Mouse (Mus musculus): Measurements from ENCODE around the gene Ubtf. TPM values are rescaled to one million over a fixed set of nuclear protein-coding genes. Genes with fewer than 3 reads are reported as not detected.

The Ubtf gene
- polyA plus RNA-seq, 1 experiment, result not detected

DNA sequence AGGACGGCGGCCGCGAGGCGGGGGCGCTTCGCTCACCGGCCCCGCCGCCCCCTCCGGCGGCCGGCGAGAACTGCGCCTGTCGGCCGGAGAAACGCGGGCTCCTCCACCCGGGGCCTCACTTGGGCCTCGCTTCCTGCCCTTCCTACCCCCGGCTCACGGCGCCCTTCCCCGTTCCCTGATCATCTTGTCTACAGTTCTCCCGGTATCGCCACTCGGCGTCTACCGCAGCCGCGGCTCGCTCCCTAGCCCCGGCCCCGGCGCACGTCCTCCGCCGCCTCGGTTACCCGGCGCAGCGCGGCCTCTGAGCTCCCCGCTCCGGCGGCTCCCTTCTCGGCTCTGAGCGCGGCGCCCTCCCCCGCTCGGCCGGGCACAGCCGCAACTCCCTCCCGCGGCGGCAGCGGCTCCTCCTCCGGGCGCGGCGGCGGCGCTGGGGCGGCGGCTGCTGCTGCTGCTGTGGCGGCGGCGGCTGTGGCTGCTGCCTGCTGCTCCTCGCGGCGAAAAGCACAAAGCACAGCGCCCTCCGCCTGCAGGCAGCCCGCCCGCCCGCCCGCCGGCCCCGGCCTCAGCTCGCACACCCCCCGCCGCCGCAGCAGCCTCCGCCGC, 2.1 kb downstream of the Ubtf start:
- H3K4me3 ChIP-seq (ENCODE audit: insufficient read depth, low read depth, low read length), result peak overlapping the region; percentile 99
- under 1% methylated on average over 78 of the region's 87 CpGs for WGBS
- TF ChIP-seq POLR2A (IDR thresholded peaks at IDR 0.05; ENCODE audit: insufficient read depth, low read depth, low read length) (peak; percentile 10; the same call in 1 of the 2 replicates), CTCF (IDR thresholded peaks at IDR 0.05; ENCODE audit: insufficient read depth, low read depth, low read length) (no peak)
- H3K27ac ChIP-seq (ENCODE audit: insufficient read depth, low read depth, low read length), result peak overlapping the region; percentile 95
- H3K4me1 ChIP-seq (ENCODE audit: control insufficient read depth, insufficient read depth, low read length), result peaks cover 19% of the 10 kb centered on the region

DNA sequence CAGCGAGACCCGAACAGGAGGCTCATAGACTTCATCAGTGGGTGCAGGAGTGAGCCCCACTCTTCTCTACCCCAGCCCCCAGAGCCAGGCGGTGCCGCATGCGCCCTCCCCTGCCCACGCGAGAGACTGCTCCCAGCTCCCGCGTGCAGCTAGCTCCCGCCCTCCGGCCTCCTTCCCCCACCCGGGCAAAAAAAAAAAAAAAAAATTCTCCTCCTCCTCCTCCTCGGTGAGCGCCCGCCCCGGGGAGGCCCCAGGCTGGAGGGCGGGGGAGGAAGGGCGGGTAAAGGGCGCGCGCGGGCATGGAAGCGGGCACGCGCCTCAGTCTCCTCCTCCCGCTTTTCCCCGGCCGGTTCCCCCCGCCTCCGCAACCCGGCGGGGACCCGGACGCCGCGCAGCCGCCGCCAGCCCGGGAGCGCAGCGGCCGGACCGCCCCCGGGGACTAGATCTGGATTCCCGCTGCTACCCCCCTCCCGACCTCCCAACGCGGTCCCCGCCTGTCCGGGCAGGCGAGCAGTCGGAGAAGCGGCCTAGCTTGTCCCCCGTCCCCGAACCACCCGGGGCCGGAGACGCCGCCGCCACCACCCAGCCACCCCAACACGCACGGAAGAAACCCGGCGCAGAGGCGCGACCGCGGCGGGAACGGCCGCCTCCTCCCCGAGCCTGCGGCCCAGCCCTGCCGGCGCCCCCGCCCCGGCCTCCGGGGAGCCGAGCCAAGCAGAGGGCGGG, 2.8 kb downstream of the Ubtf start:
- WGBS, result 1% methylated on average over 69 of the region's 80 CpGs
- TF ChIP-seq POLR2A (IDR thresholded peaks at IDR 0.05; ENCODE audit: insufficient read depth, low read depth, low read length) (peak; percentile 40), CTCF (IDR thresholded peaks at IDR 0.05; ENCODE audit: insufficient read depth, low read depth, low read length) (no peak)
- peak overlapping the region; percentile 99 for H3K4me3 ChIP-seq (ENCODE audit: insufficient read depth, low read depth, low read length)
- peaks cover 15% of the 10 kb centered on the region for H3K4me1 ChIP-seq (ENCODE audit: control insufficient read depth, insufficient read depth, low read length)
- H3K27ac ChIP-seq (ENCODE audit: insufficient read depth, low read depth, low read length), result peak overlapping the region; percentile 95

DNA sequence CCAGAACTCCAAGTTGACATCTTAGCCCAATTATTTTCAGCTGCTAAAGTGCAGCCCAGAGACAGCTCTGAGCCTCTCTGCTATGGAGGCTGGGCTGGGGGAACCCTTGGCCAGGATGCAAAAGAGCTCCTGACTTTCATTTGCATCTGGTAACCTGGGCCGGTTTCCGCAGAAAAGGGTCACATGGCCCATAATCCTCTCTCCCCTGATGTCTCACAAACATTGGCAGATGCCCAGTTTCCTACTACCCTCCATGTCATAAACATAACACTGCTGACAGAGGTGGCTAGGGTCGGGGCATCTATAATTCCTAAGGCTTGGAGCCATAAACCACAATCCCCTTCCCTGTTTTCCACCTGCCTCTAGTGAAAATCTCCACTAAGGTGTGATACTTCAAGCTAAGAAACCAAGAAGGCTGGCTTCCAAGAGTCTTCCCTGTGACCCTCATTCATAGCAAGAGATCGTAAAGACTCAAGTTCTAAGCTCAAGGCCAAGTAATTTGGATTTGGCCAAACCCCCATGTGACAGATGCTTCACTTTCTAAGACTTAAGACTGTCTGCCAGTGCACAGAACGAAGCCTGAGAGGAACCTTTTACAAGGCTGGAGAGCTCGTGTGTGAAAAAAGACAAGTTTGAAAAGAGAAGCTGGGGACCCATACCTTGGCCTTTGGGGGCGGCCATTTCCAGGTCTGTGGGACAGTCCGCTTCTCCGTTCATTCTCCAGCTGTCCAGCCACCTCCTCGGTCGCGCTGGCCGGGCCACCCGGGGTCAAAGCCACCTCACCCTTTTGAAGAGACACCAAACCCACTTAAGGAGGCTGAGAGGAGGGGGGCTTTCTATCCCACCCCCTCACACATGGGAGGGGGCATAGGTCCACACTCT, 3.6 kb downstream of the Ubtf start:
- TF ChIP-seq CTCF (IDR thresholded peaks at IDR 0.05; ENCODE audit: insufficient read depth, low read depth, low read length), result no peak
- TF ChIP-seq POLR2A (IDR thresholded peaks at IDR 0.05; ENCODE audit: insufficient read depth, low read depth, low read length), result no peak
- Histone ChIP-seq H3K27ac (ENCODE audit: insufficient read depth, low read depth, low read length) (peak overlapping the region; percentile 53), H3K4me3 (ENCODE audit: insufficient read depth, low read depth, low read length) (peak overlapping the region; percentile 99), H3K4me1 (ENCODE audit: control insufficient read depth, insufficient read depth, low read length) (peaks cover 15% of the 10 kb centered on the region)
- WGBS, result 9% methylated on average over 14 of the region's 14 CpGs

DNA sequence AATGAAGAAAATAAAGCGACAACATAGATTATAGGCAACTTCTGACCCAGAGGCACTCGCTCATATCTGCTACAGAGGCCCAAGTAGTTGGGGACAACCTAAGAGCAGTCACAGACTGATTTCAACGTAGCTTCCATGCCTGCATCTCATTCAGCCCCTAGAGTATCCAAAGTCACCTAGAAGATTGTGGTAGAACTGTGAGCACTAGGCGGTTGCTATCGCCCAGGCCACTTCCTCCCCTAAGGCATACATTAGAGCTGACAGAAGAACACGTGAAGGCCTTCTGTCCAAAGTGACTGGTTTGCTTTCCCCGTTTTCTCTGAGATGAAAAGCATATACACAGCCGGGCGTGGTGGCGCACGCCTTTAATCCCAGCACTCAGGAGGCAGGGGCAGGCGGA, 5.2 kb downstream of the Ubtf start:
- TF ChIP-seq POLR2A (IDR thresholded peaks at IDR 0.05; ENCODE audit: insufficient read depth, low read depth, low read length) (no peak), CTCF (IDR thresholded peaks at IDR 0.05; ENCODE audit: insufficient read depth, low read depth, low read length) (no peak)
- 91% methylated on average over 12 of the region's 12 CpGs for WGBS
- H3K4me3 ChIP-seq (ENCODE audit: insufficient read depth, low read depth, low read length), result no peak overlapping the region
- H3K27ac ChIP-seq (ENCODE audit: insufficient read depth, low read depth, low read length), result no peak overlapping the region
- H3K4me1 ChIP-seq (ENCODE audit: control insufficient read depth, insufficient read depth, low read length), result peaks cover 19% of the 10 kb centered on the region

DNA sequence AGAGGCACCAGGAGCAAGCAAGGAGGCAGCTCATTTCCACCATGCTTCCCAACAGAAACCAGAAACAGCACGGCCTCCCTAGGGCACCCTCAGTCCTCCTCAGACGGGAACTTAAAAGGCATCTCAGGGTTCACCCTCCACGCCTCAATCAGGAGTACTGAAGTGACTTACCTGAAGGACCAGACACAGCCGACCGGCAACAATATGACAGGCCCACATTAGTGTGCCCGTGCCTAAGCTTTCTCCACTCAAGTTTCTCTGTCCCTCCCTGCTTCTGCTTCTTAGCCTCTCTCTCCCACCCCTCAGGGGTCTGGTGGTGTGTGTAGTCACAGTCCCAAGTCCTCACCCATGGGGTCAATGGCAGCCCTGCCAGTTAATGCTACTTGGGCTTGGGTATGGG, 7.0 kb downstream of the Ubtf start:
- no peak overlapping the region for H3K27ac ChIP-seq (ENCODE audit: insufficient read depth, low read depth, low read length)
- H3K4me1 ChIP-seq (ENCODE audit: control insufficient read depth, insufficient read depth, low read length), result peaks cover 26% of the 10 kb centered on the region
- TF ChIP-seq CTCF (IDR thresholded peaks at IDR 0.05; ENCODE audit: insufficient read depth, low read depth, low read length) (no peak), POLR2A (IDR thresholded peaks at IDR 0.05; ENCODE audit: insufficient read depth, low read depth, low read length) (no peak)
- WGBS, result 87% methylated on average over 6 of the region's 6 CpGs
- no peak overlapping the region for H3K4me3 ChIP-seq (ENCODE audit: insufficient read depth, low read depth, low read length)

DNA sequence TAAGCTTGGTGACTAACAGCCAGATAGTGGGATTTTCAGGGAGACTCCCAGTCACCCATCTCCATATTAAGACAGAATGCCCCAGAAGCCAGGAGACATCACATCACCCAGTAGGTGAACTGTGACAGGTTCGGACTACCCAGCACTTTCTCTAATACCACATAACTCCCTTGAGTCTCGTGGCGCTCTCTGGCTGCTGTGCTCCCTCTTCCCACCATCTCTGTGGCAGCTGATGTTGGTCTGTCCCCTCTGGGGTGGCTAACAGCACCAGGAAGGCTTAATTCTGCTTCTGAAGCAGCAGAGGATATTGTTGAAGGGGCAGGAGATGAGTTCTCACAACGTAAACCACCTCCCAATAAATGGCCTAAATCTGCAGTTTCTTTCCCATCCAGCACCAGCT, 7.6 kb downstream of the Ubtf start:
- H3K27ac ChIP-seq (ENCODE audit: insufficient read depth, low read depth, low read length), result no peak overlapping the region
- 89% methylated on average over 4 of the region's 4 CpGs for WGBS
- no peak for TF ChIP-seq CTCF (IDR thresholded peaks at IDR 0.05; ENCODE audit: insufficient read depth, low read depth, low read length)
- TF ChIP-seq POLR2A (IDR thresholded peaks at IDR 0.05; ENCODE audit: insufficient read depth, low read depth, low read length), result no peak
- peaks cover 26% of the 10 kb centered on the region for H3K4me1 ChIP-seq (ENCODE audit: control insufficient read depth, insufficient read depth, low read length)
- no peak overlapping the region for H3K4me3 ChIP-seq (ENCODE audit: insufficient read depth, low read depth, low read length)

DNA sequence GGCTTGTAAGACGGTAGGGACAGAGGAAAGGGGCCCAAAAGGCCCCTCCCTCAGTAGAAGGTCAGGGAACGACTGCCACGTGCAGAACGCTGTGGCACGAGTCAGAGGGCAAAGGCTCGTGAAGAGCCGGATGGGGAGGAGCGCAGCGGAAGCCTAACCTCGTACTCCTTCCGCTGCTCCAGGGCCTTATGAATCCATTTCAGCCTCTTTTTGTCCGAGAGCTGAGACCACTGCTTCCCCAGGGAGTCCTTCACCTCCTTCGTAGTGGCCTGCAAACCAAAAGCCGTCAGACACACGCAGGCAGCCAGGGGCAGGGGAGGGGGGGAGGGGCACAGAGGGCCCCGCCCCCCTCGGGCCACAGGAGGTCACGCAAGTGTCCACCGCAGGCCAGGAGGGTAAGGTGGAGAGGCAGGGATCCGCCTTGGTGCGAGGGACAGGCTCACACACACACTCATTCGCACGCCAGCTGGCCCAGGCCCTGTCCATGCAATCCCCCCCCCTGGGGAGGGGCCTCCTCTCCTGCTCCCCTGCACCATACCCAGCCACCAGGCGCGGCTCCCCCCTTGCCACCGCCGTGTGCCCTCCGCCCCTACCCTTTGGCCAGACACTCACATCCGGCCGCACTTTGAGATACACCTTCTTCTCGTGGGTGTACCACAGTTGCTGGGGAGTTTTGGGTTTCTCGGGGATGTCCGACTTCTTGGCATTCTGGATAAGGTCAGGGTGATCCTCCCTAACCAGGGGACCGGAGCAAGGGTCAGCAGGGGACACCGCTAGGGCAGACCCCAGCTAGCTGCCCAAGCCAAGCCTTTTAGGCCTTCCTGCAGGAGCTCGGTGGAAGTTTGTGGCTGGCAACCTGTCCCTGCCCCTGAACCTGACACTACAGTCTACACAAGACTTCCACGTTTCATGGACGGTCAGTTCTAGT, 8.5 kb downstream of the Ubtf start:
- 53% methylated on average over 35 of the region's 38 CpGs for WGBS
- Histone ChIP-seq H3K27ac (ENCODE audit: insufficient read depth, low read depth, low read length) (no peak overlapping the region), H3K4me3 (ENCODE audit: insufficient read depth, low read depth, low read length) (no peak overlapping the region), H3K4me1 (ENCODE audit: control insufficient read depth, insufficient read depth, low read length) (peaks cover 21% of the 10 kb centered on the region)
- no peak for TF ChIP-seq POLR2A (IDR thresholded peaks at IDR 0.05; ENCODE audit: insufficient read depth, low read depth, low read length)

Data from olfactory bulb, adult 2 months (tissue).